Mouse (Mus musculus) heart, postnatal 25 days (tissue): ENCODE data around the gene Traf3ip1. TPM values are rescaled to one million over a fixed set of nuclear protein-coding genes. Genes with fewer than 3 reads are reported as not detected.

Source experiments
- DNase-seq: peaks from one replicate; pipeline ENCODE4 v3.0.0; 2022; ENCODE audit warnings: low spot score
- intact Hi-C: fragments of 180-260 bp; cut with DNase I; formaldehyde crosslinking; loops from one replicate; pipeline ENCODE4 v1.15.1; 2025
- total RNA-seq, 2 experiments: library from RNA; stranded (reverse); gene quantifications; 2 replicates each; pipeline ENCODE4 v1.2.3; 2021

Gene Traf3ip1
- 1 to 10 TPM; 5.7 to 5.9 TPM for total RNA-seq

GRCm38 (mm10) chr1:91494457-91495140 lies at the start of gene Traf3ip1:
Traf3ip1 (plus strand) TSS chr1:91494647.
- intact Hi-C loops, result no loop called here
- peak; percentile 81 for DNase-seq

DNA sequence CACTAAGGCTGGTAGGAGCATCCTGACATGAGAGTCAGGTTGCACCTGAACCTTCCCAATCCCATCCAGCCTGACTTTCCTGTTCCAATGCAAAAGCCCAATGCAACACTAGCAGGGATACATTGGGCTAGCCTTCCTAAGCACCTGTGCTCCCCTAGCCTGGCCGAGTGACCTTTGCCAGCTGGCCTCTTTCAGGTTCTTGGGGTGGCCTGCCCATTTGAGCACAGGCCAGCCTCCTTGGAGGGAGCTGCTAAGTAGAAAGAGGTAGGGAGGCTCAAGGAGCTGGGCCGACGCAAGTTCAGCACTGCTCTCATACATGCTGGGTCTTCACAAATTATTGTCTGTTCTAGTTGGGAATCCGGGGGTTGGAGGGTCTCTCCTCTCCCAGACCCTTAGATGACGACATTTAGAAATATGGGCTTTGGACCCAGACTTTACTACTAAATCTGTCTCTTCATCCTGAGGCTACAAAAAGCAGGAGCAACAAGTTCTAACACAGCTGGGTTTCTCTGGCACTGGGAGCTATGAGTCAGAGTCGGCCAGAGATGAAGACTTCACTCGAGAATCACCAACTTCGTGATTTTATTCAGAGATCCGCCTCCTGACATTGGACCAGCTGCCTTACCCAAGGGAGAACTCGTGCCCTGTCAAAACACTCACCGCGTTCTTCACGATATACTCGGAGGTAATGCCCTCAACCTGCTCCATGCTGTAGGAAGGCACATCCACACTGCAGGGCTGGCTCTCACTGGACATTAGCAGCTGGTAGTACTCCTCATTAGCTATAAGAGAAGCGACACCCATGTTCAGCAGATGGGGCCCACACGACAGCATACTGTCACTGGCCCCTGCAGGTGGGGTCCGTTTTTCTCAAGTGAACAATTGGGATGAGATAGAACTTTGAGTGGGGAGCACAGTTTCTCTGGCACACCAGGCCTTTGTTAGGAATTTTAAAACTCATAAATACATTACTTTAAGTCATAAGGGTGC lies 49.3 kb upstream of the Traf3ip1 start:
- intact Hi-C loops, result no loop called here
- DNase-seq, result no peak

GRCm38 (mm10) chr1:91446060-91446459 lies 48.4 kb upstream of the Traf3ip1 start:
- intact Hi-C loops, result no loop called here
- DNase-seq, result peak; percentile 79

GRCm38 (mm10) chr1:91446511-91446910 lies 47.9 kb upstream of the Traf3ip1 start:
- intact Hi-C loops, result no loop called here
- no peak for DNase-seq

GRCm38 (mm10) chr1:91448688-91449087 lies 45.8 kb upstream of the Traf3ip1 start:
- intact Hi-C loops, result no loop called here
- no peak for DNase-seq

DNA sequence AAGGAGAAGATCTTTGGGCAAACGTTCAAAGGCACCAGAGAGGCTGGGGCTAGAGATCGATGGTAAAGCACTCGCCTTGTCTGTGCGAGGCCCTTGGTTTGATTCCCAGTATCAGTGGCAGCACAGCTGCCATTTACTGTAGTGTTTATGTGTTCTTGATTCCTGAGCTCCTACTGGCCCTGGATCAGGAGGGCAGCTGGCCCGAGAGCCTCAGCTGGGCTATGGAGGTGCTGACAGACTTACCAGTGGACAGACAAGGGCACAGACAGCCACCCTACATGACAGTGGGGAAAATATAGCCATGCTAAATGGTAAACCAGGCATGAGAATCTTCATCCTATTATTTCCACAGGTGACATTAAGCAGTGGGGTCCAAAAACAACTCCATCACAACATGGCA lies 43.6 kb upstream of the Traf3ip1 start:
- intact Hi-C loops, result no loop called here
- no peak for DNase-seq

DNA sequence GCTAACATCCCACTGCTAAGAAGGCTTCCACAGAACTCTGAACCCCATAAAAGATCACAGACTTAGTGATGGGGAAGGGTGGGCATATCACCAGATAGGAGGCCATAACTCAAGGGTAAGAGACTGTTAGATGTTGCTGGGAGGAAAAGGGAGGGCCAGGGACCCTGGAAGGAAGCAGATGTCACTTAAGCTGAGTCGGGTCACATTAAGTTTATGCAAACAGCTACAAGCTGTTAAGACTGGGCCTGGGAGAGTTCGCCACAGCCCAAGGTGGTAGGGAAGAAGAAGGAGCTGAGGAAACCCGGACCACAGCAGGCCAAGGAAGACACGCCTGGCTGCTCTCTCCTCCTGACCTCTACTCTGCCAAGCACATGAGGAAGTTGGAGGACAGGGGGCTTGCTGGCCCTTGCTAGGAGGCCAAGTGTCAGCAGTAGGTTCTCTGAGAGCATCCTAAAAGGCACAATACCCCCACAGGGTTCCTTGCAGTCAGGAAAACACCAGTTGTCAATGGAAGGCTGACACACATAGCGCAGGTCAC lies 42.8 kb upstream of the Traf3ip1 start:
- no peak for DNase-seq
- intact Hi-C loops, result no loop called here

GRCm38 (mm10) chr1:91453932-91454331 lies 40.5 kb upstream of the Traf3ip1 start:
- DNase-seq, result no peak
- intact Hi-C loops, result no loop called here

- DNase-seq, result no peak
- intact Hi-C loops, result no loop called here
These were observed 40.1 kb upstream of the Traf3ip1 start for GRCm38 (mm10) chr1:91454366-91454765.

DNA sequence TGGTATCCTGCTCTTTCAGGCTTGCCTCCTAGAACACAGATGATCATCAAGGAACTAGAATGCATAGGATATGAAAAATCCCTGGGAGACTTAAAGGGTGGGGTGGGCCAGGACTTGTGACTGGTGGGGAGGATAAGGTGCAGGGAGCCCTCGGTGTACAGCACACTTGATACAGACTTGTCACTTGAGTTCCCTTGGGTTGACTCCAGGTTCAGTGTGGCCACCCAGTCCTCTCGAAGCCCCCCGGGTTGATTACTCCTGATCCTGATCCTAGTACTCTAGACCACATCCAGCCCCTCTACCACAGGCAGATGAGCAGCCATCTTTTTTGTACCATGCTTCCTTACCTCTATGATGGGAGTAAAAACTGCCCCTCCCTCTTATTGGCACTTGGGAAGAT lies 39.5 kb upstream of the Traf3ip1 start:
- no peak for DNase-seq
- intact Hi-C loops, result no loop called here

- DNase-seq, result peak; percentile 73
- intact Hi-C loops, result no loop called here
These were observed 38.7 kb upstream of the Traf3ip1 start for GRCm38 (mm10) chr1:91455661-91456161.

- intact Hi-C loops, result no loop called here
- peak; percentile 74 for DNase-seq
These were observed 38.1 kb upstream of the Traf3ip1 start for GRCm38 (mm10) chr1:91456301-91456801.

- no peak for DNase-seq
- intact Hi-C loops, result no loop called here
These were observed 37.3 kb upstream of the Traf3ip1 start for GRCm38 (mm10) chr1:91457116-91457515.

DNA sequence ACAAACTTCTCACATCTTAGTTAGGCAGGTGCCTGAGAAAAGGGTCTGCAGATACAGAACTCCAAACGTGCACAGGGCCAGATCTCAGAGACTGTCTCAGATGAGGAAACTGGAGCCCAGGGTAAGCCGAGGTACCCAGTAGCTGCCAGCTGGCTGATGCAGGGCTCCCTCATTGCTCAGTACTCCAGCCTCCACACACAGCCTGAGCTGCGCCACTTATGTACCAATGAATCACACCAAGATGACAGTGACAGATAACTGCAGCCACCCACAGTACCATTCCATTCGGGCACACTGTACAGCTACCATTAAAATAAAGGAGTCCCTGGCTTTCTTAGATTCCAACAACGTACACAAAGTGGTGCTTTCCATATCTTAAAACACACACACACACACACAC lies 36.7 kb upstream of the Traf3ip1 start:
- intact Hi-C loops, result no loop called here

GRCm38 (mm10) chr1:91458223-91458861 lies 36.1 kb upstream of the Traf3ip1 start:
- peak; percentile 69 for DNase-seq
- intact Hi-C loops, result no loop called here

More for the DNA sequence above, 36.7 kb upstream of the Traf3ip1 start:
- DNase-seq, result no peak

GRCm38 (mm10) chr1:91459059-91459809 lies 35.2 kb upstream of the Traf3ip1 start, which contains the start of gene Per2:
Per2 (minus strand) TSS chr1:91459324.
- intact Hi-C loops, result loop anchor here (1.0 kb wide), 1 partner anchor 31 kb away; no protein-coding TSS in a partner anchor
- peak; percentile 98 for DNase-seq

DNA sequence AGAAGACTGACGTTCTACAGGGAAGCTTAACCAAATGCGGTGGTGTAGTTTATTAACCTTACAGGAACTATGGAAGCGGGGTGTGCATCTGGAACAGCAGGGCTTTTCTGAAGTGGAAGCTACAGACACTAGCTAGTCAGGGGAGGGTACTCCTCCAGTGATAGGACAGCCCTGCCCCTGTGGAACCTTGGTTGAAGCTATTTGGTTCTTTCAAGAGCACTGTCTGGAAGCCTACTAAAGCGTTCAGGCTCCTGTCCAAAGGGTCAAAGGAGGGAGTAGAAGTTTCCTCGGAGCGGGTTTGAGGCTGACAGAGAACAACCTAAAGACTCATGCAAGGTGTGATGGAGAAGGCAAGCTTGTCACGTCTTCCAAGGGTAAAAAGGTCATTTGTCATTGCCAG lies 34.4 kb upstream of the Traf3ip1 start:
- no peak for DNase-seq
- intact Hi-C loops, result no loop called here

DNA sequence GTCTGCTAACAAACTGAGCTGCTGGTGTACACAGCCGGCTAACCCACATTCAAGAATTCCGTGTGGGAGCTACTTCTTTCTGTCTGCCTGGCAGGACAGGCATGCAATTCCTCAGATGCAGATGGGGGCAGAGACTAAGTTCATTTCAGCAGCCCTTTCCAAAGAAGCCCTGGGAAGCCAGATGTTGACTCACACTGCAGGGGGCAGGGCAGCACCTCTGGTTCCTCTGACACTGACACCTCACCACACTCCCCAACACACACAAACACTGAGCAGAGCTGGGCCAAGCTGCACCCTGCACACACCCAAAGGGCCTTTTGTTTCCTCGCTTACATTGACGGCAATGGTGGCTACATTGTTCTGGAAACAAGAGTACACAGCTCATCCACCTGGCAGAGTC lies 33.9 kb upstream of the Traf3ip1 start:
- DNase-seq, result no peak
- intact Hi-C loops, result no loop called here
